Comparison of ENCODE assay signal across 8 mouse cellular contexts in genomic region chr4:149485053-149485824, GRCm38 (mm10). TPM values are rescaled to one million over a fixed set of nuclear protein-coding genes. Genes with fewer than 3 reads are reported as not detected.
DNase-seq lines count a peak whose midpoint lies in the region; ATAC-seq and TF ChIP-seq lines count a peak whose summit lies in the region.

Gene Nmnat1, minus strand, starts transcription at chr4:149485202.
Gene Lzic, plus strand, starts transcription at chr4:149485229.

- TF ChIP-seq POLR2A in brain, embryonic 14.5 days (IDR thresholded peaks at IDR 0.05; ENCODE audit: borderline replicate concordance, extremely low read depth, insufficient read depth, insufficient read length, poor library complexity, severe bottlenecking) = peak; percentile 44; the same call in 1 of the 2 replicates

- H3K27me3 ChIP-seq in C2C12 (ENCODE audit: control insufficient read depth, insufficient read depth, insufficient read length) = no peaks in the 10 kb centered on the region
- H3K27me3 ChIP-seq in erythroblast, embryonic 14.5 days (ENCODE audit: control insufficient read depth) = no peaks in the 10 kb centered on the region
- no peaks in the 10 kb centered on the region for H3K27me3 ChIP-seq in heart, embryonic 12.5 days (replicated peaks)
- no peaks in the 10 kb centered on the region for H3K27me3 ChIP-seq in kidney, postnatal 0 days (ENCODE audit: insufficient read depth, low read length)
- no peaks in the 10 kb centered on the region for H3K27me3 ChIP-seq in liver, embryonic 11.5 days (replicated peaks; ENCODE audit: control insufficient read depth, insufficient read depth, low read length)
- no peaks in the 10 kb centered on the region for H3K27me3 ChIP-seq in stomach, embryonic 14.5 days (ENCODE audit: control insufficient read depth, insufficient read depth, low read length)

- ATAC-seq in heart, embryonic 12.5 days (ENCODE audit: insufficient number of reproducible peaks, low FRiP score) = peak; percentile 95
- peak; percentile 97 for ATAC-seq in kidney, postnatal 0 days (replicated peaks; ENCODE audit: low FRiP score, low read depth)
- ATAC-seq in liver, embryonic 11.5 days (replicated peaks; ENCODE audit: low FRiP score) = peak; percentile 98
- ATAC-seq in stomach, embryonic 14.5 days (ENCODE audit: insufficient number of reproducible peaks, insufficient read depth, low FRiP score, low read depth) = peak; percentile 97

- no peak for TF ChIP-seq CTCF in C2C12 (IDR thresholded peaks at IDR 0.05; ENCODE audit: control insufficient read depth, insufficient read depth, insufficient read length)
- TF ChIP-seq CTCF in brain, embryonic 14.5 days (IDR thresholded peaks at IDR 0.05; ENCODE audit: borderline replicate concordance, extremely low read depth, insufficient read depth, insufficient read length) = no peak
- peak; percentile 34 for TF ChIP-seq CTCF in kidney, postnatal 0 days (IDR thresholded peaks at IDR 0.05; ENCODE audit: low read depth)

- peak within 1 kb of the TSS; percentile 91 for H3K4me3 ChIP-seq in C2C12 (ENCODE audit: insufficient read depth, poor library complexity, severe bottlenecking)
- peak within 1 kb of the TSS; percentile 92 for H3K4me3 ChIP-seq in erythroblast, embryonic 14.5 days (replicated peaks)
- peak within 1 kb of the TSS; percentile 81 for H3K4me3 ChIP-seq in heart, embryonic 12.5 days
- H3K4me3 ChIP-seq in kidney, postnatal 0 days (replicated peaks; ENCODE audit: low read depth, low read length) = peak within 1 kb of the TSS; percentile 75
- H3K4me3 ChIP-seq in liver, embryonic 11.5 days (ENCODE audit: low read depth, low read length) = peak within 1 kb of the TSS; percentile 80
- peak within 1 kb of the TSS; percentile 73 for H3K4me3 ChIP-seq in stomach, embryonic 14.5 days (ENCODE audit: low read depth, low read length)

- peak within 1 kb of the TSS; percentile 62 for H3K27ac ChIP-seq in heart, embryonic 12.5 days (ENCODE audit: poor library complexity, severe bottlenecking)
- H3K27ac ChIP-seq in kidney, postnatal 0 days = peak within 1 kb of the TSS; percentile 77
- peak within 1 kb of the TSS; percentile 67 for H3K27ac ChIP-seq in liver, embryonic 11.5 days (ENCODE audit: low read depth, low read length)
- peak within 1 kb of the TSS; percentile 68 for H3K27ac ChIP-seq in stomach, embryonic 14.5 days (ENCODE audit: low read length)

- DNase-seq in brain, embryonic 14.5 days (ENCODE audit: low read depth) = peak; percentile 97
- DNase-seq in kidney, postnatal 0 days (ENCODE audit: low spot score) = peak; percentile 96
- peak; percentile 96 for DNase-seq in liver, embryonic 11.5 days (ENCODE audit: low spot score)
- peak; percentile 89 for DNase-seq in naive thymus-derived CD4-positive, alpha-beta T cell, adult 2 months (ENCODE audit: low read depth)

- H3K9me3 ChIP-seq in erythroblast, embryonic 14.5 days (ENCODE audit: control insufficient read depth, low read length) = no peaks in the 10 kb centered on the region
- H3K9me3 ChIP-seq in heart, embryonic 12.5 days (replicated peaks) = no peaks in the 10 kb centered on the region
- H3K9me3 ChIP-seq in kidney, postnatal 0 days (replicated peaks; ENCODE audit: low read length) = no peaks in the 10 kb centered on the region
- no peaks in the 10 kb centered on the region for H3K9me3 ChIP-seq in liver, embryonic 11.5 days (ENCODE audit: control insufficient read depth, low read length)
- no peaks in the 10 kb centered on the region for H3K9me3 ChIP-seq in stomach, embryonic 14.5 days (ENCODE audit: control insufficient read depth, low read depth, low read length)

- peaks cover 27% of the 10 kb centered on the region for H3K4me1 ChIP-seq in erythroblast, embryonic 14.5 days (ENCODE audit: control insufficient read depth)
- H3K4me1 ChIP-seq in heart, embryonic 12.5 days (replicated peaks) = peaks cover 15% of the 10 kb centered on the region
- H3K4me1 ChIP-seq in kidney, postnatal 0 days (replicated peaks; ENCODE audit: insufficient read depth, low read length) = peaks cover 5% of the 10 kb centered on the region; the same call in 1 of the 2 replicates
- no peaks in the 10 kb centered on the region; the same call in 1 of the 2 replicates for H3K4me1 ChIP-seq in liver, embryonic 11.5 days (replicated peaks; ENCODE audit: control insufficient read depth, insufficient read depth, low read length)
- peaks cover 11% of the 10 kb centered on the region for H3K4me1 ChIP-seq in stomach, embryonic 14.5 days (ENCODE audit: control insufficient read depth, insufficient read depth, low read length)

- peaks cover 53% of the 10 kb centered on the region for H3K79me2 ChIP-seq in C2C12 (ENCODE audit: control insufficient read depth, insufficient read depth)

- peaks cover 25% of the 10 kb centered on the region for H3K36me3 ChIP-seq in C2C12 (ENCODE audit: control insufficient read depth, insufficient read depth)
- H3K36me3 ChIP-seq in erythroblast, embryonic 14.5 days (ENCODE audit: control insufficient read depth) = peaks cover 37% of the 10 kb centered on the region
- H3K36me3 ChIP-seq in heart, embryonic 12.5 days = peaks cover 35% of the 10 kb centered on the region
- peaks cover 24% of the 10 kb centered on the region for H3K36me3 ChIP-seq in kidney, postnatal 0 days (ENCODE audit: insufficient read depth, low read length)
- peaks cover 17% of the 10 kb centered on the region for H3K36me3 ChIP-seq in liver, embryonic 11.5 days (ENCODE audit: control insufficient read depth, insufficient read depth, low read length)
- H3K36me3 ChIP-seq in stomach, embryonic 14.5 days (ENCODE audit: control insufficient read depth, insufficient read depth, low read length) = peaks cover 32% of the 10 kb centered on the region

- H3K79me3 ChIP-seq in C2C12 (ENCODE audit: low read depth) = peaks cover 3% of the 10 kb centered on the region

- peak within 1 kb of the TSS; percentile 75 for H3K4me2 ChIP-seq in heart, embryonic 12.5 days
- peak within 1 kb of the TSS; percentile 73 for H3K4me2 ChIP-seq in kidney, postnatal 0 days (ENCODE audit: low read length)
- H3K4me2 ChIP-seq in liver, embryonic 11.5 days = peak within 1 kb of the TSS; percentile 81
- peak within 1 kb of the TSS; percentile 58 for H3K4me2 ChIP-seq in stomach, embryonic 14.5 days (replicated peaks; ENCODE audit: low read depth, low read length)

- peak within 1 kb of the TSS; percentile 99 for H3ac ChIP-seq in C2C12 (ENCODE audit: control insufficient read depth, insufficient read length, low read depth)

- WGBS in heart, embryonic 12.5 days = under 1% methylated on average over 60 of the region's 60 CpGs
- under 1% methylated on average over 60 of the region's 60 CpGs for whole genome bisulfite sequencing in kidney, postnatal 0 days
- under 1% methylated on average over 60 of the region's 60 CpGs for WGBS in liver, embryonic 11.5 days
- under 1% methylated on average over 60 of the region's 60 CpGs for WGBS in stomach, embryonic 14.5 days

- H3K9ac ChIP-seq in heart, embryonic 12.5 days = peak within 1 kb of the TSS; percentile 89
- peak within 1 kb of the TSS; percentile 78 for H3K9ac ChIP-seq in kidney, postnatal 0 days (ENCODE audit: low read depth, low read length)
- peak within 1 kb of the TSS; percentile 78 for H3K9ac ChIP-seq in liver, embryonic 11.5 days (ENCODE audit: low read depth, low read length)
- H3K9ac ChIP-seq in stomach, embryonic 14.5 days (replicated peaks; ENCODE audit: low read depth, low read length) = peak within 1 kb of the TSS; percentile 52

TF ChIP-seq in C2C12, 6 proteins besides CTCF, POLR2A, EP300 and RAD21:
- TF ChIP-seq MAX (IDR thresholded peaks at IDR 0.05) (peak; percentile 48), FOSL1 (IDR thresholded peaks at IDR 0.05; ENCODE audit: insufficient read depth, low read length, poor library complexity, severe bottlenecking) (no peak)

RNA-seq across cellular contexts. Expression of gene Nmnat1, which starts in this region (rescaled TPM):
- 8.8 TPM for polyA plus RNA-seq in C2C12 (2012; fragmentation: generic; extraction: Trizol)
- polyA plus RNA-seq in brain, embryonic 14.5 days (2012; rRNA removed) = 7.5 and 9.9 TPM in 2 replicates
- 0.10 and 0.17 TPM in 2 replicates for polyA plus RNA-seq in erythroblast, embryonic 14.5 days (2012)
- polyA plus RNA-seq in heart, embryonic 12.5 days (2016; fragmentation: Nextera tagmentation; extraction: Ambion mirVana) = 12.0 and 14.0 TPM in 2 replicates
- polyA plus RNA-seq in kidney, postnatal 0 days (2015; fragmentation: Nextera tagmentation; extraction: Ambion mirVana) = 9.6 and 13.5 TPM in 2 replicates
- polyA plus RNA-seq in liver, embryonic 11.5 days (2014; fragmentation: Nextera tagmentation; extraction: Ambion mirVana) = 13.0 and 14.3 TPM in 2 replicates
- 11.5 and 15.1 TPM in 2 replicates for polyA plus RNA-seq in stomach, embryonic 14.5 days (2014; fragmentation: Nextera tagmentation; extraction: Ambion mirVana)

RNA-seq across cellular contexts. Expression of gene Lzic, which starts in this region (rescaled TPM):
- polyA plus RNA-seq in C2C12 (2012; fragmentation: generic; extraction: Trizol) = 44.7 TPM
- polyA plus RNA-seq in brain, embryonic 14.5 days (2012; rRNA removed) = 31.7 and 32.0 TPM in 2 replicates
- 0.29 and 0.58 TPM in 2 replicates for polyA plus RNA-seq in erythroblast, embryonic 14.5 days (2012)
- 32.1 and 40.9 TPM in 2 replicates for polyA plus RNA-seq in heart, embryonic 12.5 days (2016; fragmentation: Nextera tagmentation; extraction: Ambion mirVana)
- 31.1 and 31.7 TPM in 2 replicates for polyA plus RNA-seq in kidney, postnatal 0 days (2015; fragmentation: Nextera tagmentation; extraction: Ambion mirVana)
- 41.8 and 43.6 TPM in 2 replicates for polyA plus RNA-seq in liver, embryonic 11.5 days (2014; fragmentation: Nextera tagmentation; extraction: Ambion mirVana)
- 45.9 and 49.3 TPM in 2 replicates for polyA plus RNA-seq in stomach, embryonic 14.5 days (2014; fragmentation: Nextera tagmentation; extraction: Ambion mirVana)

Comparison
In these comparisons a context has a peak if more than half of its experiments do, and no peak if none do; other contexts are left out.
1. Peak in every context shown above with its lines: DNase-seq, ATAC-seq, H3K4me3 ChIP-seq and H3K27ac ChIP-seq.
2. RNA of gene Lzic (polyA plus RNA-seq): 45.9 to 49.3 TPM in stomach, embryonic 14.5 days, 44.7 TPM in C2C12 (single experiment), 41.8 to 43.6 TPM in liver, embryonic 11.5 days, 32.1 to 40.9 TPM in heart, embryonic 12.5 days, 31.7 to 32.0 TPM in brain, embryonic 14.5 days and 31.1 to 31.7 TPM in kidney, postnatal 0 days; 0.29 to 0.58 TPM in erythroblast, embryonic 14.5 days; every median in the first group is over 10 times any median in the second.